Mouse (Mus musculus): Measurements from ENCODE around the gene Nfatc4. TPM values are rescaled to one million over a fixed set of nuclear protein-coding genes. Genes with fewer than 3 reads are reported as not detected.

Gene Nfatc4
- polyA plus RNA-seq, 1 experiment: 2.0 TPM

- TF ChIP-seq CTCF (IDR thresholded peaks at IDR 0.05; ENCODE audit: extremely low read depth, insufficient read depth, low read length): no peak
- TF ChIP-seq POLR2A (IDR thresholded peaks at IDR 0.05; ENCODE audit: extremely low read depth, insufficient read depth, low read length): no peak
- H3K4me3 ChIP-seq (ENCODE audit: insufficient read depth, low read length): no peak overlapping the region
- no peak overlapping the region for H3K27ac ChIP-seq (ENCODE audit: insufficient read depth, low read length)
- no peaks in the 10 kb centered on the region for H3K4me1 ChIP-seq (ENCODE audit: control insufficient read depth, insufficient read depth, low read length)
Observed at GRCm38 (mm10) chr14:55877469-55878315, 54.7 kb downstream of the Nfatc4 start.

GRCm38 (mm10) chr14:55878316-55878940 lies 55.5 kb downstream of the Nfatc4 start:
- Histone ChIP-seq H3K27ac (ENCODE audit: insufficient read depth, low read length) (no peak overlapping the region), H3K4me1 (ENCODE audit: control insufficient read depth, insufficient read depth, low read length) (no peaks in the 10 kb centered on the region), H3K4me3 (ENCODE audit: insufficient read depth, low read length) (no peak overlapping the region)
- TF ChIP-seq POLR2A (IDR thresholded peaks at IDR 0.05; ENCODE audit: extremely low read depth, insufficient read depth, low read length): no peak
- no peak for TF ChIP-seq CTCF (IDR thresholded peaks at IDR 0.05; ENCODE audit: extremely low read depth, insufficient read depth, low read length)

- Histone ChIP-seq H3K4me3 (ENCODE audit: insufficient read depth, low read length) (no peak overlapping the region), H3K27ac (ENCODE audit: insufficient read depth, low read length) (no peak overlapping the region), H3K4me1 (ENCODE audit: control insufficient read depth, insufficient read depth, low read length) (no peaks in the 10 kb centered on the region)
- TF ChIP-seq CTCF (IDR thresholded peaks at IDR 0.05; ENCODE audit: extremely low read depth, insufficient read depth, low read length): peak; percentile 87
- no peak for TF ChIP-seq POLR2A (IDR thresholded peaks at IDR 0.05; ENCODE audit: extremely low read depth, insufficient read depth, low read length)
Observed at GRCm38 (mm10) chr14:55879623-55880022, 56.7 kb downstream of the Nfatc4 start.

- Histone ChIP-seq H3K27ac (ENCODE audit: insufficient read depth, low read length) (no peak overlapping the region), H3K4me1 (ENCODE audit: control insufficient read depth, insufficient read depth, low read length) (no peaks in the 10 kb centered on the region), H3K4me3 (ENCODE audit: insufficient read depth, low read length) (no peak overlapping the region)
- TF ChIP-seq CTCF (IDR thresholded peaks at IDR 0.05; ENCODE audit: extremely low read depth, insufficient read depth, low read length) (no peak), POLR2A (IDR thresholded peaks at IDR 0.05; ENCODE audit: extremely low read depth, insufficient read depth, low read length) (no peak)
Observed at GRCm38 (mm10) chr14:55880982-55881381, 58.0 kb downstream of the Nfatc4 start.

- no peaks in the 10 kb centered on the region; the same call in 1 of the 2 replicates for H3K4me1 ChIP-seq (ENCODE audit: control insufficient read depth, insufficient read depth, low read length)
- no peak overlapping the region for H3K4me3 ChIP-seq (ENCODE audit: insufficient read depth, low read length)
- no peak for TF ChIP-seq POLR2A (IDR thresholded peaks at IDR 0.05; ENCODE audit: extremely low read depth, insufficient read depth, low read length)
- TF ChIP-seq CTCF (IDR thresholded peaks at IDR 0.05; ENCODE audit: extremely low read depth, insufficient read depth, low read length): no peak
- no peak overlapping the region for H3K27ac ChIP-seq (ENCODE audit: insufficient read depth, low read length)
Observed at GRCm38 (mm10) chr14:55882171-55882641, 59.3 kb downstream of the Nfatc4 start.

- Histone ChIP-seq H3K4me3 (ENCODE audit: insufficient read depth, low read length) (no peak overlapping the region), H3K4me1 (ENCODE audit: control insufficient read depth, insufficient read depth, low read length) (no peaks in the 10 kb centered on the region; the same call in 1 of the 2 replicates), H3K27ac (ENCODE audit: insufficient read depth, low read length) (no peak overlapping the region)
- TF ChIP-seq POLR2A (IDR thresholded peaks at IDR 0.05; ENCODE audit: extremely low read depth, insufficient read depth, low read length) (no peak), CTCF (IDR thresholded peaks at IDR 0.05; ENCODE audit: extremely low read depth, insufficient read depth, low read length) (no peak)
Observed at GRCm38 (mm10) chr14:55883149-55883661, 60.3 kb downstream of the Nfatc4 start.

Other genes with a start within 250 kb of the Nfatc4 start
- not detected in 2 replicates for gene Fitm1, start 247.5 kb upstream of the Nfatc4 start, polyA plus RNA-seq (2012; rRNA removed)
- 50.2 and 61.4 TPM in 2 replicates for gene Psme1, start 245.0 kb upstream of the Nfatc4 start, polyA plus RNA-seq (2012; rRNA removed)
- gene Emc9, start 237.8 kb upstream of the Nfatc4 start, polyA plus RNA-seq (2012; rRNA removed): 51.9 and 55.3 TPM in 2 replicates
- 37.3 and 44.5 TPM in 2 replicates for gene Psme2, start 232.0 kb upstream of the Nfatc4 start, polyA plus RNA-seq (2012; rRNA removed)
- gene Rnf31, start 231.4 kb upstream of the Nfatc4 start, polyA plus RNA-seq (2012; rRNA removed): 22.5 and 24.7 TPM in 2 replicates
- 18.2 and 21.2 TPM in 2 replicates for gene Irf9, start 219.6 kb upstream of the Nfatc4 start, polyA plus RNA-seq (2012; rRNA removed)
- gene Rec8, start 205.1 kb upstream of the Nfatc4 start, polyA plus RNA-seq (2012; rRNA removed): 5.0 and 5.8 TPM in 2 replicates
- 152 and 165 TPM in 2 replicates for gene Ipo4, start 187.2 kb upstream of the Nfatc4 start, polyA plus RNA-seq (2012; rRNA removed)
- gene Gm49378, start 185.2 kb upstream of the Nfatc4 start, polyA plus RNA-seq (2012; rRNA removed): 6.5 and 6.6 TPM in 2 replicates
- gene Tm9sf1, start 179.3 kb upstream of the Nfatc4 start, polyA plus RNA-seq (2012; rRNA removed): 30.8 and 33.7 TPM in 2 replicates
- 0.79 and 1.0 TPM in 2 replicates for gene Tssk4, start 173.0 kb upstream of the Nfatc4 start, polyA plus RNA-seq (2012; rRNA removed)
- 46.8 and 47.9 TPM in 2 replicates for gene Mdp1, start 162.6 kb upstream of the Nfatc4 start, polyA plus RNA-seq (2012; rRNA removed)
- gene Gmpr2, start 151.2 kb upstream of the Nfatc4 start, polyA plus RNA-seq (2012; rRNA removed): 31.4 and 35.1 TPM in 2 replicates
- gene Nedd8, start 151.0 kb upstream of the Nfatc4 start, polyA plus RNA-seq (2012; rRNA removed): 346 and 353 TPM in 2 replicates
- 16.1 and 18.7 TPM in 2 replicates for gene Tinf2, start 141.3 kb upstream of the Nfatc4 start, polyA plus RNA-seq (2012; rRNA removed)
- 0.04 and 0.08 TPM in 2 replicates for gene Tgm1, start 109.2 kb upstream of the Nfatc4 start, polyA plus RNA-seq (2012; rRNA removed)
- gene Rabggta, start 100.9 kb upstream of the Nfatc4 start, polyA plus RNA-seq (2012; rRNA removed): 64.7 and 67.9 TPM in 2 replicates
- 117 TPM in 2 replicates for gene Dhrs1, start 77.5 kb upstream of the Nfatc4 start, polyA plus RNA-seq (2012; rRNA removed)
- 9.1 and 9.2 TPM in 2 replicates for gene Nop9, start 77.5 kb upstream of the Nfatc4 start, polyA plus RNA-seq (2012; rRNA removed)
- 16.9 and 18.2 TPM in 2 replicates for gene Cideb, start 64.7 kb upstream of the Nfatc4 start, polyA plus RNA-seq (2012; rRNA removed)
- 0.15 and 0.17 TPM in 2 replicates for gene Ltb4r2, start 61.7 kb upstream of the Nfatc4 start, polyA plus RNA-seq (2012; rRNA removed)
- 0.25 and 0.45 TPM in 2 replicates for gene Ltb4r1, start 57.2 kb upstream of the Nfatc4 start, polyA plus RNA-seq (2012; rRNA removed)
- 3.4 and 4.4 TPM in 2 replicates for gene Adcy4, start 39.0 kb upstream of the Nfatc4 start, polyA plus RNA-seq (2012; rRNA removed)
- gene Ripk3, start 34.3 kb upstream of the Nfatc4 start, polyA plus RNA-seq (2012; rRNA removed): 0.66 and 1.0 TPM in 2 replicates
- gene Nynrin, start 30.9 kb downstream of the Nfatc4 start, polyA plus RNA-seq (2012; rRNA removed): 2.6 and 2.8 TPM in 2 replicates
- 0.42 and 0.68 TPM in 2 replicates for gene Cbln3, start 61.2 kb downstream of the Nfatc4 start, polyA plus RNA-seq (2012; rRNA removed)
- 11.4 TPM in 2 replicates for gene Khnyn, start 61.8 kb downstream of the Nfatc4 start, polyA plus RNA-seq (2012; rRNA removed)
- 147 and 150 TPM in 2 replicates for gene Sdr39u1, start 77.1 kb downstream of the Nfatc4 start, polyA plus RNA-seq (2012; rRNA removed)
- 0.13 and 0.25 TPM in 2 replicates for gene Cma1, start 121.5 kb downstream of the Nfatc4 start, polyA plus RNA-seq (2012; rRNA removed)
- not detected in 2 replicates for gene Cma2, start 127.8 kb downstream of the Nfatc4 start, polyA plus RNA-seq (2012; rRNA removed)
- not detected in 2 replicates for gene Mcpt1, start 194.8 kb downstream of the Nfatc4 start, polyA plus RNA-seq (2012; rRNA removed)
- gene Mcpt9, start 207.4 kb downstream of the Nfatc4 start, polyA plus RNA-seq (2012; rRNA removed): not detected in 2 replicates
- not detected in 2 replicates for gene Mcpt2, start 218.9 kb downstream of the Nfatc4 start, polyA plus RNA-seq (2012; rRNA removed)
- 0.47 TPM in 1 of 2 replicates, not detected in the other for gene Mcpt4, start 239.2 kb downstream of the Nfatc4 start, polyA plus RNA-seq (2012; rRNA removed)